Mouse (Mus musculus): ENCODE data around the gene Hnrnpul1.

GRCm38 (mm10) chr7:25780021-25780420 lies 25.5 kb upstream of the Hnrnpul1 start:
- TF ChIP-seq CTCF (IDR thresholded peaks at IDR 0.05; ENCODE audit: control insufficient read depth, insufficient read depth, low read length), result no peak
- TF ChIP-seq POLR2A (IDR thresholded peaks at IDR 0.05; ENCODE audit: borderline replicate concordance, control insufficient read depth, low read depth, low read length), result no peak
